Mouse (Mus musculus) liver, adult 2 months (tissue): ENCODE results near the gene Adgrd1.

Experiments used
- CTCF ChIP-seq: fragments of 200-500 bp; IDR thresholded peaks from 2 replicates; pipeline ENCODE4 v1.5.1; 2011; ENCODE audit warnings: low read depth, low read length, control low read depth
- POLR2A ChIP-seq: fragments of 200-500 bp; IDR thresholded peaks from 2 replicates; pipeline ENCODE4 v1.6.1; 2011; ENCODE audit warnings: low read length, control low read depth; ENCODE audit not compliant: insufficient read depth; ENCODE audit errors: extremely low read depth

DNA sequence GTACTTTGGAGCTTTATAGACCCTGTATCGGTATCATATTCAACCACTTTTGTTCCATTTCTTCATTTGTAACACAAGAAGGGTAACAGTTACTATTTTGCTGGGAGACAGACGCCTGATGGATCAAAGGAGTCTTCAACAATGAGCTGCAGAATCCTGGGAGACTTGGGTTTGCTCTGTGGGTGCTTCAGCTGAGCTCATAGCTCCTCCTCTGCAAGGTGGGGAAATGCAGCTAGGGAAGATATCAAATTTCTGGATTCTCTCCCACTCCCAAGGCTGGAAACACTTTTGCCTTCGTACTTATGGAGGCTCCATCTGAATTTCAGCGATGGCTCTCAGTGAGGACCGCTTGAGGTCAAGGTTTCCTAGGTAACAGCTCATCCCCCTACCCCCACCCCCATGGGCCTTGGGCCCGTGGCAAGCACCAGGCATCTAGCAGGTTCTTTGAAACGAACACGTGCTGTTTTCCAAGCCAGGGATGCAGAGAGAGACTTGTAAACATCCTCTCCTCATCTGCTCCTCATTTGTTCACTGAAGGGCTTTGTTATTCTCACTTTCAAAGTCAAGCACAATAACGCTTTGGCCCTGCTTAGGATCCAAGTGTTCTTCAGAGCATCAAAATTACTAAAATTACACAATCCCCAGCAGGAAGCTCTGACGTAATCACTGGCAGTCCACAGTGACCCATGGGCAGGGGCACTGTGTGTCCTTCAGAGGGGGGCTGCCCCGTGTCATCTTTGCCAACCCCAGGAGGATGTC is 27.7 kb downstream of the Adgrd1 start:
- TF ChIP-seq CTCF (no peak), POLR2A (no peak)
